Mouse (Mus musculus) ES-E14 (cell line): Measurements from ENCODE around the gene Borcs7.

Source experiments
- CHD2 ChIP-seq: IDR thresholded peaks from 2 replicates; pipeline ENCODE4 v1.6.1; 2014; ENCODE audit warnings: mild to moderate bottlenecking, low read depth, low read length, inconsistent platforms
- HCFC1 ChIP-seq: IDR thresholded peaks from 2 replicates; pipeline ENCODE4 v1.6.1; 2012; ENCODE audit warnings: low read length, inconsistent platforms, borderline replicate concordance; ENCODE audit not compliant: insufficient read depth
- MAFK ChIP-seq: IDR thresholded peaks from 2 replicates; pipeline ENCODE4 v1.6.1; 2014; ENCODE audit warnings: mild to moderate bottlenecking, low read depth, low read length, inconsistent platforms; ENCODE audit not compliant: insufficient read depth
- ZC3H11A ChIP-seq: IDR thresholded peaks from 2 replicates; pipeline ENCODE4 v1.6.1; 2012; ENCODE audit warnings: low read depth, mild to moderate bottlenecking, inconsistent platforms, low read length, borderline replicate concordance
- ZNF384 ChIP-seq: IDR thresholded peaks from 2 replicates; pipeline ENCODE4 v1.6.1; 2012; ENCODE audit warnings: low read depth, low read length, inconsistent platforms

DNA sequence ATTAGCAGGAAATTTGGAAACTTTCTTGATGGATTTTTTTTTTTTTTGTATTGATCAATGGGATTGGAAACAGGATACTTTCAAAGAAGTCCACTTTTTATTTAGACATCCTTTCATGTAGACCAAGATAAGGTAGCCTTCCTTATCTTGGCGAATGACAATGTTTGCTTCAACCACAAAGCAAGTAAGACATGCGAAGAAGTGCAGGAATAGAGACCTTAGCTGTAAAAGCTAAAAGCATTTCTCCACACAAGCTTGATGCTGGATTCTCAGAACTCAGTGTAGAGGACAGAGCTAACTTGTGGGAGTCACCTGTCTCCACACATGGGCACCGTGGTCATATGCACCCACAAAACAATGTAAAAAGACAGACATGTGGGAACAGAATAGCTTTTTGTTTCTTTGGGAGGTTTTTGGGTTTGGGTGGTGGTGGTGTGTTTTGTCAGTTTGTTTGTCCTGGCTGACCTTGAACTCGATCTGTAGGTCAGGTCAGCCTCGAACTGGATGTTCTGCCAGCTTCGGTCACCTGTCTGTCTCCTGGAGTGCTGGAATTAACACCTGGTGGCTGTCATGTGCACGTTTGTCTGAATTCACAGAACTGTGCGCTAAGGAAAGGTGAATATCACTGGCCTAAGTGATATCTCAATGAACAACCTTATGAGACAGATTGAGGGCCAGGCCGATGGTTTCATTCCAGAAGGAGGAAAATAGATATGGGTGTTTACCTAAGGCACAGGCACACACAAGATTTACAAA lies 17.0 kb downstream of the Borcs7 start:
- TF ChIP-seq ZNF384 (no peak), MAFK (no peak), ZC3H11A (no peak), HCFC1 (no peak), CHD2 (no peak)
